Mouse (Mus musculus) lung, adult 2 months (tissue): ENCODE results near the gene Slc41a1.

Experiments used
- CTCF ChIP-seq: fragments of 200-500 bp; IDR thresholded peaks from 2 replicates; pipeline ENCODE4 v1.5.1; 2011; ENCODE audit warnings: mild to moderate bottlenecking, low read length, control low read depth; ENCODE audit not compliant: insufficient read depth
- POLR2A ChIP-seq: fragments of 200-500 bp; IDR thresholded peaks from 2 replicates; pipeline ENCODE4 v1.6.1; 2011; ENCODE audit warnings: low read depth, mild to moderate bottlenecking, control low read depth, low read length, borderline replicate concordance; ENCODE audit errors: extremely low read depth

GRCm38 (mm10) chr1:131829279-131829678 is 2.0 kb downstream of the Slc41a1 start:
- TF ChIP-seq CTCF (no peak), POLR2A (no peak)
